Mouse (Mus musculus): Measurements from ENCODE around the gene Krt79. TPM values are rescaled to one million over a fixed set of nuclear protein-coding genes. Genes with fewer than 3 reads are reported as not detected.

The Krt79 gene
- polyA plus RNA-seq, 1 experiment = 0.22 TPM

- Histone ChIP-seq H3K4me1 (ENCODE audit: control insufficient read depth, insufficient read depth, insufficient read length, low read length) (peaks cover 2% of the 10 kb centered on the region; the same call in 1 of the 2 replicates), H3K4me3 (ENCODE audit: low read depth, low read length) (no peak overlapping the region), H3K27ac (ENCODE audit: insufficient read depth, low read depth, low read length) (no peak overlapping the region), H3K36me3 (ENCODE audit: control insufficient read depth, insufficient read depth, low read length) (no peaks in the 10 kb centered on the region), H3K27me3 (ENCODE audit: control insufficient read depth, insufficient read depth, low read length) (peaks cover 7% of the 10 kb centered on the region; the same call in 1 of the 2 replicates)
- TF ChIP-seq POLR2A (IDR thresholded peaks at IDR 0.05; ENCODE audit: low read depth, low read length) (no peak), CTCF (IDR thresholded peaks at IDR 0.05; ENCODE audit: extremely low read depth, insufficient read length, insufficient replicate concordance, low read depth, low read length) (no peak)
- 54% methylated on average over 6 of the region's 6 CpGs for WGBS
Observed at GRCm38 (mm10) chr15:101933024-101933423, 7.1 kb downstream of the Krt79 start.

GRCm38 (mm10) chr15:101929666-101930065 lies 10.5 kb downstream of the Krt79 start:
- WGBS = 3% methylated on average over 17 of the region's 17 CpGs
- no peak overlapping the region for H3K27ac ChIP-seq (ENCODE audit: insufficient read depth, low read depth, low read length)
- TF ChIP-seq POLR2A (IDR thresholded peaks at IDR 0.05; ENCODE audit: low read depth, low read length) (no peak), CTCF (IDR thresholded peaks at IDR 0.05; ENCODE audit: extremely low read depth, insufficient read length, insufficient replicate concordance, low read depth, low read length) (no peak)

GRCm38 (mm10) chr15:101929087-101929486 lies 11.0 kb downstream of the Krt79 start:
- H3K4me3 ChIP-seq (ENCODE audit: low read depth, low read length) = no peak overlapping the region
- H3K4me1 ChIP-seq (ENCODE audit: control insufficient read depth, insufficient read depth, insufficient read length, low read length) = peaks cover 4% of the 10 kb centered on the region; the same call in 1 of the 2 replicates
- peaks cover 7% of the 10 kb centered on the region; the same call in 1 of the 2 replicates for H3K27me3 ChIP-seq (ENCODE audit: control insufficient read depth, insufficient read depth, low read length)
- H3K36me3 ChIP-seq (ENCODE audit: control insufficient read depth, insufficient read depth, low read length) = no peaks in the 10 kb centered on the region
- 12% methylated on average over 9 of the region's 9 CpGs for WGBS
- TF ChIP-seq CTCF (IDR thresholded peaks at IDR 0.05; ENCODE audit: extremely low read depth, insufficient read length, insufficient replicate concordance, low read depth, low read length) (no peak), POLR2A (IDR thresholded peaks at IDR 0.05; ENCODE audit: low read depth, low read length) (no peak)
- H3K27ac ChIP-seq (ENCODE audit: insufficient read depth, low read depth, low read length) = no peak overlapping the region

More at GRCm38 (mm10) chr15:101929666-101930065, 10.5 kb downstream of the Krt79 start:
- H3K4me1 ChIP-seq (ENCODE audit: control insufficient read depth, insufficient read depth, insufficient read length, low read length) = peaks cover 4% of the 10 kb centered on the region; the same call in 1 of the 2 replicates
- H3K4me3 ChIP-seq (ENCODE audit: low read depth, low read length) = peak overlapping the region; percentile 33
- peaks cover 7% of the 10 kb centered on the region; the same call in 1 of the 2 replicates for H3K27me3 ChIP-seq (ENCODE audit: control insufficient read depth, insufficient read depth, low read length)
- no peaks in the 10 kb centered on the region for H3K36me3 ChIP-seq (ENCODE audit: control insufficient read depth, insufficient read depth, low read length)

- Histone ChIP-seq H3K36me3 (ENCODE audit: control insufficient read depth, insufficient read depth, low read length) (no peaks in the 10 kb centered on the region), H3K27ac (ENCODE audit: insufficient read depth, low read depth, low read length) (no peak overlapping the region), H3K4me1 (ENCODE audit: control insufficient read depth, insufficient read depth, insufficient read length, low read length) (peaks cover 4% of the 10 kb centered on the region; the same call in 1 of the 2 replicates), H3K4me3 (ENCODE audit: low read depth, low read length) (no peak overlapping the region), H3K27me3 (ENCODE audit: control insufficient read depth, insufficient read depth, low read length) (peaks cover 7% of the 10 kb centered on the region; the same call in 1 of the 2 replicates)
- 33% methylated on average over 12 of the region's 12 CpGs for WGBS
- no peak for TF ChIP-seq CTCF (IDR thresholded peaks at IDR 0.05; ENCODE audit: extremely low read depth, insufficient read length, insufficient replicate concordance, low read depth, low read length)
- no peak for TF ChIP-seq POLR2A (IDR thresholded peaks at IDR 0.05; ENCODE audit: low read depth, low read length)
Observed at GRCm38 (mm10) chr15:101927340-101928080, 12.6 kb downstream of the Krt79 start.

- Histone ChIP-seq H3K4me1 (ENCODE audit: control insufficient read depth, insufficient read depth, insufficient read length, low read length) (peaks cover 4% of the 10 kb centered on the region; the same call in 1 of the 2 replicates), H3K27me3 (ENCODE audit: control insufficient read depth, insufficient read depth, low read length) (no peaks in the 10 kb centered on the region; the same call in 1 of the 2 replicates), H3K27ac (ENCODE audit: insufficient read depth, low read depth, low read length) (no peak overlapping the region), H3K4me3 (ENCODE audit: low read depth, low read length) (no peak overlapping the region), H3K36me3 (ENCODE audit: control insufficient read depth, insufficient read depth, low read length) (no peaks in the 10 kb centered on the region)
- 43% methylated on average over 1 of the region's 1 CpGs for WGBS
- TF ChIP-seq POLR2A (IDR thresholded peaks at IDR 0.05; ENCODE audit: low read depth, low read length) (no peak), CTCF (IDR thresholded peaks at IDR 0.05; ENCODE audit: extremely low read depth, insufficient read length, insufficient replicate concordance, low read depth, low read length) (no peak)
Observed at GRCm38 (mm10) chr15:101925041-101925440, 15.1 kb downstream of the Krt79 start.

GRCm38 (mm10) chr15:101924635-101925034 lies 15.5 kb downstream of the Krt79 start, which contains the start of gene Krt4:
Gene Krt4 (minus strand): TSS chr15:101924735.
- Histone ChIP-seq H3K27ac (ENCODE audit: insufficient read depth, low read depth, low read length) (no peak within 1 kb of the TSS), H3K4me3 (ENCODE audit: low read depth, low read length) (no peak within 1 kb of the TSS), H3K27me3 (ENCODE audit: control insufficient read depth, insufficient read depth, low read length) (no peaks in the 10 kb centered on the region; the same call in 1 of the 2 replicates), H3K36me3 (ENCODE audit: control insufficient read depth, insufficient read depth, low read length) (no peaks in the 10 kb centered on the region), H3K4me1 (ENCODE audit: control insufficient read depth, insufficient read depth, insufficient read length, low read length) (peaks cover 4% of the 10 kb centered on the region; the same call in 1 of the 2 replicates)
- no peak for TF ChIP-seq CTCF (IDR thresholded peaks at IDR 0.05; ENCODE audit: extremely low read depth, insufficient read length, insufficient replicate concordance, low read depth, low read length)
- no peak for TF ChIP-seq POLR2A (IDR thresholded peaks at IDR 0.05; ENCODE audit: low read depth, low read length)
- 44% methylated on average over 11 of the region's 11 CpGs for WGBS

- 62% methylated on average over 2 of the region's 2 CpGs for WGBS
- no peak overlapping the region for H3K4me3 ChIP-seq (ENCODE audit: low read depth, low read length)
- H3K27me3 ChIP-seq (ENCODE audit: control insufficient read depth, insufficient read depth, low read length) = no peaks in the 10 kb centered on the region; the same call in 1 of the 2 replicates
- no peak for TF ChIP-seq CTCF (IDR thresholded peaks at IDR 0.05; ENCODE audit: extremely low read depth, insufficient read length, insufficient replicate concordance, low read depth, low read length)
- no peak for TF ChIP-seq POLR2A (IDR thresholded peaks at IDR 0.05; ENCODE audit: low read depth, low read length)
- no peaks in the 10 kb centered on the region for H3K36me3 ChIP-seq (ENCODE audit: control insufficient read depth, insufficient read depth, low read length)
- no peak overlapping the region for H3K27ac ChIP-seq (ENCODE audit: insufficient read depth, low read depth, low read length)
- H3K4me1 ChIP-seq (ENCODE audit: control insufficient read depth, insufficient read depth, insufficient read length, low read length) = peaks cover 2% of the 10 kb centered on the region; the same call in 1 of the 2 replicates
Observed at GRCm38 (mm10) chr15:101922296-101922695, 17.8 kb downstream of the Krt79 start.
